Mouse (Mus musculus): Measurements from ENCODE around the gene Fndc5. TPM values are rescaled to one million over a fixed set of nuclear protein-coding genes. Genes with fewer than 3 reads are reported as not detected.

Fndc5 gene
- polyA plus RNA-seq (2014; fragmentation: Illumina TruSeq; extraction: RNeasy Lipid Tissue Mini Kit (QIAGEN cat#74804); ENCODE audit: low read depth, low replicate concordance) = 2.0 TPM

GRCm38 (mm10) chr4:129136579-129137391, at the start of gene Fndc5:
Gene Fndc5 (plus strand): TSS chr4:129136999.

GRCm38 (mm10) chr4:129105356-129105755, 31.4 kb upstream of the Fndc5 start, which contains the start of gene Tmem54:
Gene Tmem54 (plus strand): TSS chr4:129105548.

GRCm38 (mm10) chr4:129121569-129122086, 15.2 kb upstream of the Fndc5 start, which contains the start of gene Hpca:
Gene Hpca (minus strand): TSS chr4:129122036.

GRCm38 (mm10) chr4:129189542-129190519, 53.0 kb downstream of the Fndc5 start, which contains the start of the genes S100pbp and Yars:
Gene S100pbp (minus strand): TSS chr4:129189727.
Gene Yars (plus strand): TSS chr4:129189760.

Other genes with a start within 250 kb of the Fndc5 start
- 1.9 TPM for gene Azin2, start 174.6 kb upstream of the Fndc5 start, polyA plus RNA-seq (2014; fragmentation: Illumina TruSeq; extraction: RNeasy Lipid Tissue Mini Kit (QIAGEN cat#74804); ENCODE audit: low read depth, low replicate concordance)
- 36.0 TPM for gene Ak2, start 145.0 kb upstream of the Fndc5 start, polyA plus RNA-seq (2014; fragmentation: Illumina TruSeq; extraction: RNeasy Lipid Tissue Mini Kit (QIAGEN cat#74804); ENCODE audit: low read depth, low replicate concordance)
- 7.5 TPM for gene Rnf19b, start 78.7 kb upstream of the Fndc5 start, polyA plus RNA-seq (2014; fragmentation: Illumina TruSeq; extraction: RNeasy Lipid Tissue Mini Kit (QIAGEN cat#74804); ENCODE audit: low read depth, low replicate concordance)
- gene Tmem54, start 31.5 kb upstream of the Fndc5 start, polyA plus RNA-seq (2014; fragmentation: Illumina TruSeq; extraction: RNeasy Lipid Tissue Mini Kit (QIAGEN cat#74804); ENCODE audit: low read depth, low replicate concordance) = not detected
- 0.76 TPM for gene Hpca, start 15.0 kb upstream of the Fndc5 start, polyA plus RNA-seq (2014; fragmentation: Illumina TruSeq; extraction: RNeasy Lipid Tissue Mini Kit (QIAGEN cat#74804); ENCODE audit: low read depth, low replicate concordance)
- gene S100pbp, start 52.7 kb downstream of the Fndc5 start, polyA plus RNA-seq (2014; fragmentation: Illumina TruSeq; extraction: RNeasy Lipid Tissue Mini Kit (QIAGEN cat#74804); ENCODE audit: low read depth, low replicate concordance) = 55.9 TPM
- gene Yars, start 52.8 kb downstream of the Fndc5 start, polyA plus RNA-seq (2014; fragmentation: Illumina TruSeq; extraction: RNeasy Lipid Tissue Mini Kit (QIAGEN cat#74804); ENCODE audit: low read depth, low replicate concordance) = 11.2 TPM
- 0.76 TPM for gene C77080, start 124.4 kb downstream of the Fndc5 start, polyA plus RNA-seq (2014; fragmentation: Illumina TruSeq; extraction: RNeasy Lipid Tissue Mini Kit (QIAGEN cat#74804); ENCODE audit: low read depth, low replicate concordance)
- gene Sync, start 150.6 kb downstream of the Fndc5 start, polyA plus RNA-seq (2014; fragmentation: Illumina TruSeq; extraction: RNeasy Lipid Tissue Mini Kit (QIAGEN cat#74804); ENCODE audit: low read depth, low replicate concordance) = not detected
- 217 TPM for gene Rbbp4, start 198.4 kb downstream of the Fndc5 start, polyA plus RNA-seq (2014; fragmentation: Illumina TruSeq; extraction: RNeasy Lipid Tissue Mini Kit (QIAGEN cat#74804); ENCODE audit: low read depth, low replicate concordance)
- gene Zbtb8os, start 198.7 kb downstream of the Fndc5 start, polyA plus RNA-seq (2014; fragmentation: Illumina TruSeq; extraction: RNeasy Lipid Tissue Mini Kit (QIAGEN cat#74804); ENCODE audit: low read depth, low replicate concordance) = 174 TPM
- gene Zbtb8a, start 241.1 kb downstream of the Fndc5 start, polyA plus RNA-seq (2014; fragmentation: Illumina TruSeq; extraction: RNeasy Lipid Tissue Mini Kit (QIAGEN cat#74804); ENCODE audit: low read depth, low replicate concordance) = 0.99 TPM

All from adrenal gland, adult 10 weeks (tissue).